Mouse (Mus musculus): ENCODE measurements around the gene Ccdc14.
"Not testable (repeated sequence)": the region's sequence is repeated elsewhere in the genome, so short reads cannot be mapped to it uniquely, and the experiment has no call there.

DNA sequence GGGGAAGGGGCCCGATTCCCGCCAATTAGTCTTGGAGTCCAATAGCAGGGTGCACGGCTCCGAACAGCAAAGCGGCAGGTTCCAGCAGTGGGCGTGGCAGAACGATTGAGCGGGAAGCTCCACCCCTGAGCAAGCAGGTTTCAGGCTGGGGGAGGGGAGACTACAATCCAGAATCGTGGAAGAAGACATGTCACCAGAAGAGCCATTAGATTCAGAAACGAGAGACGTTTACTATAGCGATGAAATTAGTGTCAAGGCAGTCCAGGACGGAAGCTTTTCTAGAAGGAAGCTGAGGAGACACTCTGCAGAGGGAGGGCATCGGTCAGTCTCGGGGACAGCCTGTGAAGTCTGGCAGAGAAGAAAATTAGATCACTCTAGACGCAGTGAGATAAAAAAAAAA, 32.9 kb upstream of the Ccdc14 start:
- not testable (repeated sequence) for TF ChIP-seq POLR2A (IDR thresholded peaks at IDR 0.05; ENCODE audit: control insufficient read depth, low read depth, low read length); CTCF (IDR thresholded peaks at IDR 0.05; ENCODE audit: control insufficient read depth, insufficient read depth, insufficient replicate concordance, low read depth, low read length)

Data from testis, adult 2 months (tissue).